Comparison of ENCODE assay signal across 22 mouse cellular contexts in the genomic region with DNA sequence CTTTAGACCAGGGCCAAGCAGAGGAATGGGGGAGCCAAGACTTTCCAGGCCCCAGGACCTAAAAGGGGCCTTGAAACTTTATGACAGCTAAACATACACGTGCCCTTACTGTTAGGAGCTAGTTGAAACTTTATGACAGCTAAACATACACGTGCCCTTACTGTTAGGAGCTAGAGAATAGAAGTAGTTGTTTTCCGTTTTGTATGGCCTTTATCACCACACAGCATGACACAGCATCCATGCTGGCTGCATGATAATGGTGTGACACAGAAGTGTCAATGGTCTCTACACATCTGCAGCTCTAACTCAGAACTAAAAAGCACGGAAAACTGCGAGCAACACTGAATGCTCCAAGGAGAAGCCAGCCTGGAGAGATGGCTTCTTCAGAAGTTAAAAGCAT. TPM values are rescaled to one million over a fixed set of nuclear protein-coding genes. Genes with fewer than 3 reads are reported as not detected.
A peak's percentile ranks its signal among the peaks of the same experiment; 100 is the strongest.
DNase-seq lines count a peak whose midpoint lies in the region; ATAC-seq and TF ChIP-seq lines count a peak whose summit lies in the region.
"Had no signal": no experiment of that assay in that cellular context is flagged by ENCODE, and none has a peak within 500 bp of the region (broad histone marks: within the 10 kb centered on the region; RNA-seq: fewer than 3 reads in every experiment).

No protein-coding gene starts in this region.

- no peak overlapping the region for H3K4me3 ChIP-seq in liver, embryonic 11.5 days (ENCODE audit: low read depth, low read length)
- H3K4me3 ChIP-seq in liver, embryonic 12.5 days: no peak overlapping the region
- no peak overlapping the region for H3K4me3 ChIP-seq in MEL (ENCODE audit: control insufficient read depth in 1 of 2, insufficient read depth in 1 of 2, low read depth in 2 of 2, low read length in 2 of 2)
- H3K4me3 ChIP-seq in kidney, adult 2 months (ENCODE audit: insufficient read depth, low read depth, low read length): no peak overlapping the region
- H3K4me3 ChIP-seq: embryonic facial prominence, embryonic 13.5 days; embryonic facial prominence, embryonic 15.5 days; erythroblast, embryonic 14.5 days; forebrain, embryonic 10.5 days; forebrain, embryonic 12.5 days had no signal

- no peak for DNase-seq in liver, embryonic 11.5 days (ENCODE audit: low spot score)
- DNase-seq in MEL (ENCODE audit: low read depth, low spot score): peak; percentile 75
- DNase-seq in kidney, adult 2 months: no peak
- DNase-seq: adrenal gland, adult 8-10 months; adrenal gland, postnatal 14 days; adrenal gland, postnatal 36 days; cerebellum, adult 11-12 months; cerebellum, adult 2 months; cerebellum, adult 9-10 months; cerebellum, postnatal 10 days; cerebellum, postnatal 25 days; embryo, embryonic 11 days had no signal

- H3K27ac ChIP-seq in liver, embryonic 11.5 days (ENCODE audit: low read depth, low read length): no peak overlapping the region
- no peak overlapping the region for H3K27ac ChIP-seq in liver, embryonic 12.5 days
- peak overlapping the region; percentile 31 for H3K27ac ChIP-seq in MEL (ENCODE audit: control insufficient read depth, low read depth, low read length)
- H3K27ac ChIP-seq in kidney, adult 2 months (ENCODE audit: insufficient read depth, low read depth, low read length): no peak overlapping the region
- H3K27ac ChIP-seq: embryonic facial prominence, embryonic 13.5 days; embryonic facial prominence, embryonic 15.5 days; forebrain, embryonic 10.5 days; forebrain, embryonic 12.5 days had no signal

- TF ChIP-seq RAD21 in MEL (IDR thresholded peaks at IDR 0.05; ENCODE audit: low read depth, low read length): no peak

- no peaks in the 10 kb centered on the region for H3K79me2 ChIP-seq in MEL (ENCODE audit: control insufficient read depth, insufficient read depth, low read length, poor library complexity)

- ATAC-seq in liver, embryonic 11.5 days (replicated peaks; ENCODE audit: low FRiP score): peak; percentile 41; the same call in 1 of the 2 replicates
- no peak for ATAC-seq in liver, embryonic 12.5 days
- peak; percentile 11; the same call in 1 of the 2 replicates for ATAC-seq in megakaryocyte-erythroid progenitor cell, adult 5-6 weeks (replicated peaks; ENCODE audit: low FRiP score, low TSS enrichment, poor library complexity, severe bottlenecking)
- ATAC-seq: activated CD4-positive, CD25-positive, alpha-beta regulatory T cell, adult 4 months; forebrain, embryonic 14.5 days; Patski had no signal

- no peak overlapping the region for H3K9ac ChIP-seq in liver, embryonic 11.5 days (ENCODE audit: low read depth, low read length)
- no peak overlapping the region for H3K9ac ChIP-seq in liver, embryonic 12.5 days
- H3K9ac ChIP-seq in MEL (ENCODE audit: control insufficient read depth, low read depth, low read length, poor library complexity, severe bottlenecking): peak overlapping the region; percentile 15; the same call in 1 of the 2 replicates
- H3K9ac ChIP-seq: embryonic facial prominence, embryonic 13.5 days; embryonic facial prominence, embryonic 15.5 days; forebrain, embryonic 12.5 days had no signal

- peak; percentile 81 to 86 for TF ChIP-seq EP300 in MEL (IDR thresholded peaks at IDR 0.05; ENCODE audit: low read depth in 1 of 2, low read length in 2 of 2)

- WGBS in liver, embryonic 11.5 days: 50% methylated on average over 5 of the region's 5 CpGs
- 34% methylated on average over 5 of the region's 5 CpGs for WGBS in liver, embryonic 12.5 days (ENCODE audit: insufficient replicate concordance)
- WGBS in kidney, adult 2 months: 77% methylated on average over 5 of the region's 5 CpGs

- TF ChIP-seq CTCF in MEL (IDR thresholded peaks at IDR 0.05 in 2 of 3, conservative IDR thresholded peaks at IDR 0.05 in 1 of 3; ENCODE audit: control insufficient read depth in 1 of 3, insufficient read depth in 1 of 3, low read depth in 2 of 3, low read length in 3 of 3, poor library complexity in 1 of 3, severe bottlenecking in 1 of 3): no peak; a peak in 1 of 6 replicates
- no peak for TF ChIP-seq CTCF in kidney, adult 2 months (conservative IDR thresholded peaks at IDR 0.05; ENCODE audit: insufficient read depth, insufficient read length, low read depth, low read length)

- H3K36me3 ChIP-seq in liver, embryonic 11.5 days (ENCODE audit: control insufficient read depth, insufficient read depth, low read length): no peaks in the 10 kb centered on the region
- H3K36me3 ChIP-seq in liver, embryonic 12.5 days: no peaks in the 10 kb centered on the region
- H3K36me3 ChIP-seq in MEL (ENCODE audit: control insufficient read depth in 1 of 2, insufficient read depth in 2 of 2, low read length in 2 of 2): peaks cover 0 to 14% of the 10 kb centered on the region in 2 experiments; a peak in 2 of 4 replicates
- H3K36me3 ChIP-seq in kidney, adult 2 months (ENCODE audit: control insufficient read depth, insufficient read depth, low read length): no peaks in the 10 kb centered on the region
- H3K36me3 ChIP-seq: embryonic facial prominence, embryonic 13.5 days; embryonic facial prominence, embryonic 15.5 days; forebrain, embryonic 10.5 days; forebrain, embryonic 12.5 days had no signal

- H3K27me3 ChIP-seq in liver, embryonic 11.5 days (replicated peaks; ENCODE audit: control insufficient read depth, insufficient read depth, low read length): no peaks in the 10 kb centered on the region
- H3K27me3 ChIP-seq in liver, embryonic 12.5 days (replicated peaks): no peaks in the 10 kb centered on the region
- no peaks in the 10 kb centered on the region for H3K27me3 ChIP-seq in MEL (ENCODE audit: control insufficient read depth in 1 of 2, insufficient read depth in 2 of 2, low read length in 2 of 2)
- H3K27me3 ChIP-seq in kidney, adult 2 months (replicated peaks; ENCODE audit: control insufficient read depth, insufficient read depth, low read length): no peaks in the 10 kb centered on the region
- H3K27me3 ChIP-seq: embryonic facial prominence, embryonic 13.5 days; embryonic facial prominence, embryonic 15.5 days; forebrain, embryonic 12.5 days; Patski had no signal

- TF ChIP-seq POLR2A in MEL (IDR thresholded peaks at IDR 0.05; ENCODE audit: control insufficient read depth in 1 of 2, insufficient read depth in 1 of 2, low read depth in 1 of 2, low read length in 2 of 2, poor library complexity in 1 of 2): no peak
- no peak for TF ChIP-seq POLR2A in kidney, adult 2 months (IDR thresholded peaks at IDR 0.05; ENCODE audit: low read depth, low read length)

- H3K9me3 ChIP-seq in liver, embryonic 11.5 days (ENCODE audit: control insufficient read depth, low read length): no peaks in the 10 kb centered on the region
- H3K9me3 ChIP-seq in liver, embryonic 12.5 days (replicated peaks): no peaks in the 10 kb centered on the region
- H3K9me3 ChIP-seq in MEL (replicated peaks; ENCODE audit: insufficient read depth, low read length): no peaks in the 10 kb centered on the region
- H3K9me3 ChIP-seq: embryonic facial prominence, embryonic 13.5 days; embryonic facial prominence, embryonic 15.5 days; forebrain, embryonic 10.5 days; forebrain, embryonic 12.5 days had no signal

- no peak overlapping the region for H3K4me2 ChIP-seq in liver, embryonic 11.5 days
- H3K4me2 ChIP-seq in liver, embryonic 12.5 days: no peak overlapping the region
- H3K4me2 ChIP-seq: embryonic facial prominence, embryonic 13.5 days; embryonic facial prominence, embryonic 15.5 days; forebrain, embryonic 12.5 days had no signal

- H3K4me1 ChIP-seq in liver, embryonic 11.5 days (replicated peaks; ENCODE audit: control insufficient read depth, insufficient read depth, low read length): no peaks in the 10 kb centered on the region
- peaks cover 9% of the 10 kb centered on the region; the same call in 1 of the 2 replicates for H3K4me1 ChIP-seq in liver, embryonic 12.5 days
- H3K4me1 ChIP-seq in MEL (ENCODE audit: control insufficient read depth in 1 of 2, insufficient read depth in 2 of 2, low read length in 2 of 2): peaks cover 14 to 16% of the 10 kb centered on the region in 2 experiments
- no peaks in the 10 kb centered on the region for H3K4me1 ChIP-seq in kidney, adult 2 months (ENCODE audit: control insufficient read depth, insufficient read depth, low read length)
- H3K4me1 ChIP-seq: embryonic facial prominence, embryonic 13.5 days; embryonic facial prominence, embryonic 15.5 days had no signal

TF ChIP-seq in MEL, 35 proteins besides CTCF, POLR2A, EP300 and RAD21 (continues in another document):
- no peak for TF ChIP-seq POLR2AphosphoS2 (IDR thresholded peaks at IDR 0.05; ENCODE audit: low read length)
- no peak for TF ChIP-seq CHD2 (IDR thresholded peaks at IDR 0.05; ENCODE audit: low read length)
- no peak for TF ChIP-seq UBTF (IDR thresholded peaks at IDR 0.05; ENCODE audit: borderline replicate concordance, insufficient read depth, low read depth, low read length)
- TF ChIP-seq NRF1 (IDR thresholded peaks at IDR 0.05; ENCODE audit: insufficient read depth, low read depth, low read length, poor library complexity, severe bottlenecking): no peak
- no peak for TF ChIP-seq MEF2A (IDR thresholded peaks at IDR 0.05; ENCODE audit: extremely low read depth, insufficient replicate concordance, low read depth, low read length, poor library complexity, severe bottlenecking)
- TF ChIP-seq USF1 (IDR thresholded peaks at IDR 0.05; ENCODE audit: low read depth, low read length): peak; percentile 21; the same call in 1 of the 2 replicates
- peak; percentile 82 for TF ChIP-seq GATA1 (IDR thresholded peaks at IDR 0.05; ENCODE audit: low read depth, low read length)
- TF ChIP-seq ZMIZ1 (IDR thresholded peaks at IDR 0.05; ENCODE audit: low read depth, low read length): no peak

RNA-seq across cellular contexts. Expression of a gene that starts 48.2 kb away (rescaled TPM):
- 204 and 223 TPM in 2 replicates for polyA plus RNA-seq in liver, embryonic 11.5 days (2014; fragmentation: Nextera tagmentation; extraction: Ambion mirVana)
- 136 TPM in 2 replicates for polyA plus RNA-seq in liver, embryonic 12.5 days (2016; fragmentation: Nextera tagmentation; extraction: Ambion mirVana)
- total RNA-seq in MEL (2012; rRNA removed): 314 TPM in 2 replicates
- polyA plus RNA-seq in MEL (2012; ENCODE audit: insufficient read depth in 1 of 2, insufficient read length in 2 of 2, low read depth in 1 of 2, low replicate concordance in 2 of 2, missing spikeins in 1 of 2): 100 to 1,000 TPM; 129 to 246 TPM
- total RNA-seq in megakaryocyte-erythroid progenitor cell, adult 5-6 weeks (2014; fragmentation: Nextera tagmentation): 102 and 106 TPM in 2 replicates
- 128 and 135 TPM in 2 replicates for total RNA-seq in megakaryocyte-erythroid progenitor cell, adult 5-6 weeks (2017)
- 23.3 and 28.3 TPM in 2 replicates for polyA plus RNA-seq in kidney, adult 2 months (2012; rRNA removed)

RNA-seq across cellular contexts. Expression of a gene that starts 56.6 kb away (rescaled TPM):
- polyA plus RNA-seq in liver, embryonic 11.5 days (2014; fragmentation: Nextera tagmentation; extraction: Ambion mirVana): 243 and 270 TPM in 2 replicates
- polyA plus RNA-seq in liver, embryonic 12.5 days (2016; fragmentation: Nextera tagmentation; extraction: Ambion mirVana): 203 and 210 TPM in 2 replicates
- total RNA-seq in MEL (2012; rRNA removed): 340 and 365 TPM in 2 replicates
- 100 to 1,000 TPM in 1 of 2 experiments, not detected in 1; 258 TPM for polyA plus RNA-seq in MEL (2012; ENCODE audit: insufficient read depth in 1 of 2, insufficient read length in 2 of 2, low read depth in 1 of 2, low replicate concordance in 2 of 2, missing spikeins in 1 of 2)
- 212 and 229 TPM in 2 replicates for total RNA-seq in megakaryocyte-erythroid progenitor cell, adult 5-6 weeks (2014; fragmentation: Nextera tagmentation)
- 42.7 and 68.1 TPM in 2 replicates for total RNA-seq in megakaryocyte-erythroid progenitor cell, adult 5-6 weeks (2017)
- polyA plus RNA-seq in kidney, adult 2 months (2012; rRNA removed): 698 and 771 TPM in 2 replicates
